Mouse (Mus musculus) thymus, adult 18-20 months (tissue): ENCODE measurements around the gene Wscd1.
"Not testable (repeated sequence)": the region's sequence is repeated elsewhere in the genome, so short reads cannot be mapped to it uniquely, and the experiment has no call there.

Source experiments
- DNase-seq, 2 experiments: peaks; one replicate each; pipeline ENCODE4 v3.0.0; 2022; ENCODE audit warnings: mixed read lengths in 2 of 2

Gene Wscd1

GRCm38 (mm10) chr11:71771074-71771473 lies 21.4 kb downstream of the Wscd1 start:
- no peak for DNase-seq

- DNase-seq = no peak
These were observed 22.3 kb downstream of the Wscd1 start for GRCm38 (mm10) chr11:71772056-71772455.

- no peak for DNase-seq
These were observed 23.1 kb downstream of the Wscd1 start for GRCm38 (mm10) chr11:71772802-71773201.

GRCm38 (mm10) chr11:71773986-71774767 lies 24.5 kb downstream of the Wscd1 start:
- no peak for DNase-seq

- DNase-seq = no peak
These were observed 25.3 kb downstream of the Wscd1 start for GRCm38 (mm10) chr11:71775056-71775455.

- DNase-seq = no peak
These were observed 29.9 kb downstream of the Wscd1 start for GRCm38 (mm10) chr11:71779642-71780041.

- DNase-seq = no peak
These were observed 32.1 kb downstream of the Wscd1 start for GRCm38 (mm10) chr11:71781737-71782354.

GRCm38 (mm10) chr11:71785499-71785898 lies 35.8 kb downstream of the Wscd1 start:
- no peak for DNase-seq

GRCm38 (mm10) chr11:71788209-71788608 lies 38.5 kb downstream of the Wscd1 start:
- no peak for DNase-seq

- no peak for DNase-seq
These were observed 40.5 kb downstream of the Wscd1 start for GRCm38 (mm10) chr11:71790227-71790626.

GRCm38 (mm10) chr11:71799206-71799605 lies 49.5 kb downstream of the Wscd1 start:
- DNase-seq = no peak

GRCm38 (mm10) chr11:71808521-71808920 lies 58.8 kb downstream of the Wscd1 start:
- DNase-seq = no peak

- DNase-seq = no peak
These were observed 62.1 kb downstream of the Wscd1 start for GRCm38 (mm10) chr11:71811828-71812227.

- no peak for DNase-seq
These were observed 63.2 kb downstream of the Wscd1 start for GRCm38 (mm10) chr11:71812921-71813320.

- no peak for DNase-seq
These were observed 64.8 kb downstream of the Wscd1 start for GRCm38 (mm10) chr11:71814511-71814910.

GRCm38 (mm10) chr11:71815326-71815725 lies 65.6 kb downstream of the Wscd1 start:
- no peak for DNase-seq

- no peak for DNase-seq
These were observed 67.2 kb downstream of the Wscd1 start for GRCm38 (mm10) chr11:71816918-71817317.

GRCm38 (mm10) chr11:71817341-71817740 lies 67.6 kb downstream of the Wscd1 start:
- DNase-seq = no peak

GRCm38 (mm10) chr11:71818111-71818510 lies 68.4 kb downstream of the Wscd1 start:
- DNase-seq = no peak

- DNase-seq = no peak
These were observed 70.2 kb downstream of the Wscd1 start for GRCm38 (mm10) chr11:71819901-71820300.

GRCm38 (mm10) chr11:71820847-71821246 lies 71.1 kb downstream of the Wscd1 start:
- DNase-seq = no peak

- DNase-seq = not testable (repeated sequence)
These were observed 71.8 kb downstream of the Wscd1 start for GRCm38 (mm10) chr11:71821526-71821925.

- DNase-seq = no peak
These were observed 72.3 kb downstream of the Wscd1 start for GRCm38 (mm10) chr11:71822031-71822430.

GRCm38 (mm10) chr11:71824971-71825370 lies 75.3 kb downstream of the Wscd1 start:
- no peak for DNase-seq
